Mouse (Mus musculus): ENCODE results near the gene Lrriq3. TPM values are rescaled to one million over a fixed set of nuclear protein-coding genes. Genes with fewer than 3 reads are reported as not detected.

Gene Lrriq3
- polyA plus RNA-seq, 1 experiment = 0.28 TPM

DNA sequence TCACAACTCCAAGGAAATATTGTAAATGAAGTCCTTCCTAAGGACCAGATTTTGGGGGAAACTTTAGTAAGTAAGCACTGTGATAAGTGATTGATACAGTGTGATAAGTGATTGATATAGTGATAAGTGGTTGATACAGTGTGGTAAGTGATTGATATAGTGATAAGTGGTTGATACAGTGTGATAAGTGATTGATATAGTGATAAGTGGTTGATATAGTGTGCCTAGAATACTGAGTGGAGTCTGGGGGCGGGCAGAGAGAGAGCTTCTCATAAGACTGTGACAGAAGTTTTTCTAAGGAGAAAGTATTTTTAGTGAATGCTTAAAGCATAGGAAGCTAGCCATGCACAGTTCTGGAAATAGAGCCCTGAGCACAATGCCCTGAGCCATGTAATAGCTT is 51.1 kb downstream of the Lrriq3 start:
- TF ChIP-seq USF1 (IDR thresholded peaks at IDR 0.05; ENCODE audit: low read depth) = no peak
- no peaks in the 10 kb centered on the region for H3K36me3 ChIP-seq (ENCODE audit: control insufficient read depth, insufficient read depth)
- H3K4me2 ChIP-seq (ENCODE audit: low read depth) = no peak overlapping the region
- H3K79me2 ChIP-seq (ENCODE audit: control insufficient read depth, insufficient read depth) = no peaks in the 10 kb centered on the region
- no peak overlapping the region for H3ac ChIP-seq (ENCODE audit: control insufficient read depth, insufficient read length)
- H3K27me3 ChIP-seq (ENCODE audit: control insufficient read depth, insufficient read depth, insufficient read length) = no peaks in the 10 kb centered on the region
- no peak overlapping the region for H3K4me3 ChIP-seq

DNA sequence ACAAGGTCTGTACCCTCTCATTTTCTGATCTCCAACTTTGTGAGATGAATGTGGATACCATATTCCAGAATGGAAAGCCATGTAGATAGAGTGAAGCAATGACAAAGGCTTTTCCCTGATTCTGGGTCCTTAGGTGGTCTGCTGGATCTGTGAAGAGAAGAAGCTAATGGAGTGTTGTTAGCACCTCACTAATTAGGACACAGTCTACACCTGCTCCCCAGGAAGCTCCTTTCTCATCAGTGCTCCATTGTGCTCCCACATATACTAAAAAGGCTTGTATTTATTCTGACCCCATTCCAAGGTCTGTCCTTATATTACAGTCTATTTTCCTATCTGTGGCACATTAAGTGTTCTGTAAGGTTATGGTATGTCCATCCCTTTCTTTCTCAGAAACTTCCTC is 68.6 kb downstream of the Lrriq3 start:
- Histone ChIP-seq H3K79me2 (ENCODE audit: control insufficient read depth, insufficient read depth) (no peaks in the 10 kb centered on the region), H3K27me3 (ENCODE audit: control insufficient read depth, insufficient read depth, insufficient read length) (no peaks in the 10 kb centered on the region), H3K4me3 (no peak overlapping the region), H3ac (ENCODE audit: control insufficient read depth, insufficient read length) (no peak overlapping the region), H3K36me3 (ENCODE audit: control insufficient read depth, insufficient read depth) (no peaks in the 10 kb centered on the region), H3K4me2 (ENCODE audit: low read depth) (no peak overlapping the region)
- TF ChIP-seq POLR2AphosphoS2 (IDR thresholded peaks at IDR 0.05; ENCODE audit: insufficient read length, low read depth) (no peak), E2F4 (IDR thresholded peaks at IDR 0.05; ENCODE audit: insufficient read depth) (no peak), CEBPB (IDR thresholded peaks at IDR 0.05; ENCODE audit: insufficient read depth, poor library complexity, severe bottlenecking) (no peak), TCF3 (IDR thresholded peaks at IDR 0.05; ENCODE audit: insufficient read length, low read depth) (no peak), MYOG (IDR thresholded peaks at IDR 0.05; ENCODE audit: control insufficient read depth in 1 of 3, insufficient read depth in 1 of 3, insufficient read length in 2 of 3, low read depth in 2 of 3) (no peak), POLR2A (IDR thresholded peaks at IDR 0.05; ENCODE audit: insufficient read length, low read depth) (no peak), USF1 (IDR thresholded peaks at IDR 0.05; ENCODE audit: low read depth) (no peak), TCF12 (IDR thresholded peaks at IDR 0.05; ENCODE audit: insufficient read depth, poor library complexity, severe bottlenecking) (no peak), SRF (IDR thresholded peaks at IDR 0.05; ENCODE audit: control insufficient read depth, insufficient read length, low read depth) (no peak), REST (IDR thresholded peaks at IDR 0.05; ENCODE audit: insufficient read depth, insufficient read length) (no peak), MAX (IDR thresholded peaks at IDR 0.05; ENCODE audit: low read depth) (no peak), MYOD1 (IDR thresholded peaks at IDR 0.05; ENCODE audit: control insufficient read depth in 1 of 3, insufficient read length in 2 of 3, low read depth in 2 of 3) (no peak)

DNA sequence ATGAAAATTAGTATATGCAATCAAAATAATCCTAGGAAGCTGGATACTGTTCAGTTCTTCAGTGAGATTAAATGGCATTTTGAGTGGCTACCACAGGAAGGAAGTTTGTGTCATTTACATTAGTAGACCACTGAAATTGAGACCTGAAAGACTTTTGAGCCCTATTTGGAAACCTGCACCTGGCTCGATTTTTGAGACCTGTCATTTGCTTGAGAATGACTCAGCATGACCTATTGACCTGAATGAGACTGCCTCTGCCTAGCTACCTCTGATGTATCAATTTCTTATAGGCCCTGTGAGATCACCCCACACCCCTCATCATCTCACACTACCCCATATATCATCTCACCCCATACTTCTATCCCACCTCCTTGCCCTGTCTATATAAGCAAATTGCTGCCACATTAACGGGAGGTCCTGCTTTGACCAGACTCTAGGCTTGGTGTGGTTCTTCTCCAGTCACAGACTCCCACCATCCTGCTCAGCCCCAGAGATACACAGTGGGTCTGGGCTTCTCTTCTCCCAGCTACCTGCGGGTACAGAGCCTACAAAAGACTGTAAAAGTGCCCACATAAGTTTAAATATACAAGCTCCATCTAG is 87.2 kb downstream of the Lrriq3 start:
- H3K79me2 ChIP-seq (ENCODE audit: control insufficient read depth, insufficient read depth) = no peaks in the 10 kb centered on the region
- no peak overlapping the region for H3K4me2 ChIP-seq (ENCODE audit: low read depth)
- H3K4me3 ChIP-seq = no peak overlapping the region
- no peak overlapping the region for H3ac ChIP-seq (ENCODE audit: control insufficient read depth, insufficient read length)
- H3K36me3 ChIP-seq (ENCODE audit: control insufficient read depth, insufficient read depth) = no peaks in the 10 kb centered on the region
- TF ChIP-seq CEBPB (IDR thresholded peaks at IDR 0.05; ENCODE audit: insufficient read depth, poor library complexity, severe bottlenecking) (no peak), USF1 (IDR thresholded peaks at IDR 0.05; ENCODE audit: low read depth) (no peak), POLR2AphosphoS2 (IDR thresholded peaks at IDR 0.05; ENCODE audit: insufficient read length, low read depth) (no peak), MYOG (IDR thresholded peaks at IDR 0.05; ENCODE audit: control insufficient read depth in 1 of 3, insufficient read depth in 1 of 3, insufficient read length in 2 of 3, low read depth in 2 of 3) (no peak), TCF12 (IDR thresholded peaks at IDR 0.05; ENCODE audit: insufficient read depth, poor library complexity, severe bottlenecking) (no peak), SRF (IDR thresholded peaks at IDR 0.05; ENCODE audit: control insufficient read depth, insufficient read length, low read depth) (no peak), TCF3 (IDR thresholded peaks at IDR 0.05; ENCODE audit: insufficient read length, low read depth) (no peak), POLR2A (IDR thresholded peaks at IDR 0.05; ENCODE audit: insufficient read length, low read depth) (no peak), REST (IDR thresholded peaks at IDR 0.05; ENCODE audit: insufficient read depth, insufficient read length) (no peak), MAX (IDR thresholded peaks at IDR 0.05; ENCODE audit: low read depth) (no peak), E2F4 (IDR thresholded peaks at IDR 0.05; ENCODE audit: insufficient read depth) (no peak), MYOD1 (IDR thresholded peaks at IDR 0.05; ENCODE audit: control insufficient read depth in 1 of 3, insufficient read length in 2 of 3, low read depth in 2 of 3) (no peak)
- H3K27me3 ChIP-seq (ENCODE audit: control insufficient read depth, insufficient read depth, insufficient read length) = no peaks in the 10 kb centered on the region

DNA sequence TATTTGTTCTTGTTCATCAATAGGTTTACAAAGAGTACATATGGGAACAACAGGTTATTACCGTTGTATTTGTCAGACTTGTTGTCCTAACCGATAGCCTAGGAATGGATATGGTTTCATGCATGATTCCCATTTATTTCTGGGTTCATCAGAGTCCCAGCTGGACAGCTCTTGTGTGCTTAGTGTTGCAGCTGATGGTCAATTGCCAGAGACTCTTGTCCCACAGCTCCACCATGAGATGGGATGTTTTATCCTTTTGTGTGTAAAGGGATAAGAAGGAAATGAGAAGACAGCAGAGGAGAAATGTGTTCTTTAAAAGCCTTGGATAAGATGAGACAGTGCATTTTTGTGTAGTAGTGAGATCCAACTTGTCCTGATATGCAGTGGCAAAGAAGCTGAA is 93.2 kb downstream of the Lrriq3 start:
- no peak overlapping the region for H3ac ChIP-seq (ENCODE audit: control insufficient read depth, insufficient read length)
- H3K79me2 ChIP-seq (ENCODE audit: control insufficient read depth, insufficient read depth) = no peaks in the 10 kb centered on the region
- no peak overlapping the region for H3K4me3 ChIP-seq
- H3K27me3 ChIP-seq (ENCODE audit: control insufficient read depth, insufficient read depth, insufficient read length) = no peaks in the 10 kb centered on the region
- H3K4me2 ChIP-seq (ENCODE audit: low read depth) = no peak overlapping the region
- no peaks in the 10 kb centered on the region for H3K36me3 ChIP-seq (ENCODE audit: control insufficient read depth, insufficient read depth)
- TF ChIP-seq MYOD1 (IDR thresholded peaks at IDR 0.05; ENCODE audit: control insufficient read depth in 1 of 3, insufficient read length in 2 of 3, low read depth in 2 of 3) (no peak), SRF (IDR thresholded peaks at IDR 0.05; ENCODE audit: control insufficient read depth, insufficient read length, low read depth) (no peak), USF1 (IDR thresholded peaks at IDR 0.05; ENCODE audit: low read depth) (no peak), MAX (IDR thresholded peaks at IDR 0.05; ENCODE audit: low read depth) (no peak), CEBPB (IDR thresholded peaks at IDR 0.05; ENCODE audit: insufficient read depth, poor library complexity, severe bottlenecking) (no peak), POLR2A (IDR thresholded peaks at IDR 0.05; ENCODE audit: insufficient read length, low read depth) (no peak), TCF12 (IDR thresholded peaks at IDR 0.05; ENCODE audit: insufficient read depth, poor library complexity, severe bottlenecking) (no peak), E2F4 (IDR thresholded peaks at IDR 0.05; ENCODE audit: insufficient read depth) (no peak), REST (IDR thresholded peaks at IDR 0.05; ENCODE audit: insufficient read depth, insufficient read length) (no peak), POLR2AphosphoS2 (IDR thresholded peaks at IDR 0.05; ENCODE audit: insufficient read length, low read depth) (no peak), TCF3 (IDR thresholded peaks at IDR 0.05; ENCODE audit: insufficient read length, low read depth) (no peak)

DNA sequence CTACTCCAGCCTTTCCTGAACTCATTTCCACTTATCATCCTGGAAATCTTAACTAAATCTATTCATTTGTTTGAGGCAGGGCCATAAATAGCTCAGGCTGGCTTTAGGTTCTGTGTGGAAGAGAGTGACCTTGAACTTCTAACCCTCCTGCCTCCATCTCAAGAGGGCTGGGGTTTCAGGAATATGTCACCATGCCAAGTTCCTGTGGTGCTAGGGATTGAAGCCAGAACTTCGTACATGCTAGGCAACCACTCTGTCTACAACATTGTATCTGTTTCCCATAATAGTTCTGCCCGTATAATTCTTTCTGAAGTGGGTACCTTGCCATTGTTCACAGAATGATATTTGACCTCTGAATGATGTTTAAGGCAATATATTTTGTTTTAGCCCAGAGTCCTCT is 95.6 kb downstream of the Lrriq3 start:
- no peak overlapping the region for H3ac ChIP-seq (ENCODE audit: control insufficient read depth, insufficient read length)
- TF ChIP-seq TCF12 (IDR thresholded peaks at IDR 0.05; ENCODE audit: insufficient read depth, poor library complexity, severe bottlenecking) (no peak), REST (IDR thresholded peaks at IDR 0.05; ENCODE audit: insufficient read depth, insufficient read length) (no peak), MYOG (IDR thresholded peaks at IDR 0.05; ENCODE audit: control insufficient read depth in 1 of 3, insufficient read depth in 1 of 3, insufficient read length in 2 of 3, low read depth in 2 of 3) (no peak), CEBPB (IDR thresholded peaks at IDR 0.05; ENCODE audit: insufficient read depth, poor library complexity, severe bottlenecking) (no peak), POLR2A (IDR thresholded peaks at IDR 0.05; ENCODE audit: insufficient read length, low read depth) (no peak), MAX (IDR thresholded peaks at IDR 0.05; ENCODE audit: low read depth) (no peak), TCF3 (IDR thresholded peaks at IDR 0.05; ENCODE audit: insufficient read length, low read depth) (no peak), MYOD1 (IDR thresholded peaks at IDR 0.05; ENCODE audit: control insufficient read depth in 1 of 3, insufficient read length in 2 of 3, low read depth in 2 of 3) (no peak), E2F4 (IDR thresholded peaks at IDR 0.05; ENCODE audit: insufficient read depth) (no peak), SRF (IDR thresholded peaks at IDR 0.05; ENCODE audit: control insufficient read depth, insufficient read length, low read depth) (no peak), POLR2AphosphoS2 (IDR thresholded peaks at IDR 0.05; ENCODE audit: insufficient read length, low read depth) (no peak)
- no peaks in the 10 kb centered on the region for H3K79me2 ChIP-seq (ENCODE audit: control insufficient read depth, insufficient read depth)
- no peaks in the 10 kb centered on the region for H3K27me3 ChIP-seq (ENCODE audit: control insufficient read depth, insufficient read depth, insufficient read length)
- H3K36me3 ChIP-seq (ENCODE audit: control insufficient read depth, insufficient read depth) = no peaks in the 10 kb centered on the region
- H3K4me3 ChIP-seq = no peak overlapping the region
- H3K4me2 ChIP-seq (ENCODE audit: low read depth) = no peak overlapping the region

Data from myocyte (in vitro differentiated cells).